Mouse (Mus musculus): ENCODE data around the gene Gm21488. TPM values are rescaled to one million over a fixed set of nuclear protein-coding genes. Genes with fewer than 3 reads are reported as not detected.
"Not testable (repeated sequence)": the region's sequence is repeated elsewhere in the genome, so short reads cannot be mapped to it uniquely, and the experiment has no call there.

Gm21488 gene
- not detected in 2 replicates for polyA plus RNA-seq (2012; rRNA removed)

GRCm38 (mm10) chrY:27521820-27522219, at the start of gene Gm21488:
Gene Gm21488 (minus strand): TSS chrY:27521920.
- DNase-seq (ENCODE audit: extremely low spot score in 1 of 2, low spot score in 1 of 2): not testable (repeated sequence)
